Mouse (Mus musculus) heart, postnatal 10 days (tissue): ENCODE measurements around the gene Nmnat1. TPM values are rescaled to one million over a fixed set of nuclear protein-coding genes. Genes with fewer than 3 reads are reported as not detected.
"Not testable (repeated sequence)": the region's sequence is repeated elsewhere in the genome, so short reads cannot be mapped to it uniquely, and the experiment has no call there.

Source experiments
- DNase-seq, 2 experiments: peaks; one replicate each; pipeline ENCODE4 v3.0.0; 2021
- intact Hi-C: fragments of 180-260 bp; cut with DNase I; formaldehyde crosslinking; loops from one replicate; pipeline ENCODE4 v1.15.1; 2025
- total RNA-seq, 2 experiments: library from RNA; stranded (reverse); gene quantifications; 2 replicates each; pipeline ENCODE4 v1.2.3; 2021

Gene Nmnat1
- total RNA-seq, 2 experiments from 2014 or later = 20.0 to 20.5 TPM

DNA sequence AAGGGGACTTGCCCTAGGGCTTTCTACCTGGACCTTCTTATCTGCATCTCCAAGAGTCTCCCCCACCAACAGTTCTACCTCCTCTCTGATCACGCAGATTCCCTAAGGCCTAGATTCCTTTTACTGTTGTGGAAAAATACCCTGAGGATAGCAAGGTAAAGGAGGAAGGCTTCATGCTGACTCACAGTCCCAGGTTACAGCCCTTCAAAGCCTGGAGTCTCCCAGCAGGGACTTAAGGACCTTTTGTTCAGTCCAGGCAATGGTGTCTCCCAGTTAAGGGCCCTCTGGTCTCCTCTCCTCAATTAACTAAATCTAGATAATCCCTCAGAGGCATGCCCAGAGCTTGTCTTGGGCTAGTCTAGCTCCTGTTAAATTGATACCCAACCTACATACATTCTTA is 38.7 kb downstream of the Nmnat1 start:
- no peak for DNase-seq
- intact Hi-C loops = loop anchor here (5.0 kb wide), 1 partner anchor 74 kb away; no protein-coding TSS in a partner anchor

DNA sequence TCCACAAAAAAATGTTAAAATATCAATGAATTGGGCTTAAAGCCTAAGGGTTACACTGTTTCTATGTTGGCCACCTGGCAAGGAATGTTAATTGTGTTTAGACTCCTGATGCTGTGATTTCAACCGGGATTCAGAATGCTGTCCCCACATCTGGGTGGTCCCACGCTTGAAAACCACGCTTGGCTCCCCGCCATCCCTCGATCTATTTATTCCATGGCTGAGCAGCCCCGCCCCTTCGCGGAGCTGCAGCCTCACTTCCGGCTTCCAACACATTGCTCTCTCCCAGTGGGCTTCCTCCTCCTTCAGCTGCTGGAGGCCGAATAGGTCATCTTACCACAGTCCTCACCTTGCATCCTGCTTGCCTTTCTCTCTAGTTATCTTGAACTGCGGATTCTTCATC is 39.1 kb downstream of the Nmnat1 start:
- intact Hi-C loops = loop anchor here (2.0 to 5.0 kb wide), 2 partner anchors 21 to 74 kb away; no protein-coding TSS in a partner anchor

DNA sequence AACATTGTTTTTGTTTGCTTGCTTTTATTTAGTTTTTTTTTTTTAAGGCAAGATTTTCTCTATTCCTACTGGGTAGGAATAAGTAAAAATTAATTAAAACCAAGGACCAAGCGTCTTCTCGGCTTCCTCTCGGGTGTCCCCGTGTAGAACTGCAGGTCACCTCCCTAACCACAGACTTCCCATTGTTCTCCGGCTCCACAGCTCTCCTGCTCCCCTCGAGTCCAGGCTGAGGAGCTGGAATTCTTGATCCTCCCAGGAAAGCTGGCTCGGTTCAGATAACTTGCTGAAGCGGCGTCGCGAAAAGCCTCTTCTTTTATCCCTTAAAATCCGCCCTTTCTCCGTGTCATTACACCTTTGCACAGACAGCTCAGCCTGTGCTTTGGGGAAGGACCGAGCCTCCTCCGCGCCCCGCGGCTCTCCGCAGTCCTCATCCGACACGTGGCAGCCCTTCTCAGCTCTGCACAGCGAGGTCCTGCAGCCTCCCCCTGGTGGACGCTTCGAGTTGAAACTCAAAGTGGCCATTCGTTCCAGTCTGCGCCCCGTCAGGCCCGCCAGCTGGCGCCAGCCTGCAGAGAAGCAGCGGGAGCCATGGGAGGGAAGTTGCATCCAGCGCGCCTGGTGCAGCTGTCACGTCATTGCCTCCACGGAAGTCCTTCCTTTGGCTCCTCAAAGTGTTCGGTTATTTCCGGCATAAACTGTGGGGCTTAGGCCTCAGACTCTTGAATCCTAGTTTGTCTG is 39.9 kb downstream of the Nmnat1 start:
- DNase-seq = peak; percentile 94 to 95
- intact Hi-C loops = loop anchor here (2.0 to 5.0 kb wide), 2 partner anchors 20 to 73 kb away; no protein-coding TSS in a partner anchor

More for the DNA sequence above, 39.1 kb downstream of the Nmnat1 start:
- peak; percentile 56 to 65 for DNase-seq

DNA sequence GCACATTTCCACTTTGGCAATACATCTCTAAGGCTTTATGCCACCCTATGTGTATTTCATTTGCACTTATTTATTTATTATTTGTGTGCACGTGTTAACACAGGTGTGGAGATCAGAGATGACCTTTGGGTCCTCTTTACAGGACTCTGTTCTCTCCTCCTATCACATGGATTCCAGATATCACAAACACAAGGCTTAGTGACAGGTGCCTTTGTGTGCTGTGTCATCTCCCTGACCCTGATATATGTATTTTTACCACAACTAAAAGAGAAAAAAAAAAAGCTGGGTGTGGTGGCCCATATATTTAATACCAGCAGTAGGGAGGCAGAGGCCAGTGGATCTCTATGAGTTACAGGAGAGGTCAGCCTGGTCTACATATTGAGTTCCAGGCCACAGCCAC is 40.5 kb downstream of the Nmnat1 start:
- intact Hi-C loops = loop anchor here (2.0 kb wide), 1 partner anchor 20 kb away; no protein-coding TSS in a partner anchor
- no peak for DNase-seq

DNA sequence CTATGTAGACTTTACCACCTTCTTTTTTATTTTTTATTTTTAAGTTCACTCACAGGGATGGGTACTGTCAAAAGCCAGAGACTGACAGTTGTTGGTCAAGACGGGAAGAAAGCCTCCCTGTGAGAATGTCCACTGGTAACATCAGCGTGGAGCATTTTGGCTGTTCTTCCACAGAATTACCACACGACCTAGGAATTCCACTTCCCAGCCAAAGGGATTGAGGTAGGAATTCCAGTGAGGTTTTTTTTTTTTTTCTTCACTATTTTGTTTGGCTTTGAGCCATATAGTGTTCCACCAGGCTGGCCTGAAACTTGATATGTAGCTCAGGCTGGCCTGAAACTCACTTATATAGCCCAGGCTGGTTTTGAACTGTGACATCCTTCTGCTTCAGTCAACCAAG is 42.6 kb downstream of the Nmnat1 start:
- DNase-seq = peak; percentile 53 to 56
- intact Hi-C loops = no loop called here

DNA sequence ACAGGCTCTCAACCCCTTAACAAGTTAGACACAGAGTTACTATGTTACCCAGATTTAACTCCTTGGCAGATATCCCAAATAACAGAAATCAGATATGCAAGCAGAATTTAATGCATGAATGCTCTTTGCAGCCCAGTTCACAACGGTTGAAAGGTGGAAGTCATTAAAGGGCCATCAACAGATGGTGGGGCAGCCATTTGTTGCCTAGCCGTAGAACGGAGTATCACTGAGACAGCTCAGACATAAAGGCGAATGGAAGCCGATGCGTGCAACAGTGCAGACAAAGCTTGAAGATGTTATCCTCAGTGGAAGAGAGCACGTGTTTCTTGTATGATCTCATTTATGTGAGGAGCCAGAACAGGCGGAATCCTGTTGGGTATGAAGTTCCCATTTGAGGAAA is 44.4 kb downstream of the Nmnat1 start:
- intact Hi-C loops = no loop called here
- no peak for DNase-seq

DNA sequence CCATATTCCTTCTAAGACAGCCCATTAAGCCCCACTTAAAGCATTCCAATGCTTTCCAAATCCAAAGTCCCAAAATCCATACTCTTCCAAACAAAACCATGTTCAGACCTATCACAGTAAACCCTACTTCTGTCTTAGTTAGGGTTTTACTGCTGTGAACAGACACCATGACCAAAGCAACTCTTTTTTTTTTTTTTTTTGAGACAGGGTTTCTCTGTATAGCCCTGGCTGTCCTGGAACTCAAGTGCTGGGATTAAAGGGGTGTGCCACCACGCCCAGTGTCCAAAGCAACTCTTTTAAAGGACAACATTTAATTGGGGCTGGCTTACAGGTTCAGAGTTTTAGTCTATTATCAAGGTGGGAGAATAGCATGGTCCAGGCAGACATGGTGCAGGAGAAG is 53.1 kb downstream of the Nmnat1 start:
- DNase-seq, intact Hi-C loops: not testable (repeated sequence)

DNA sequence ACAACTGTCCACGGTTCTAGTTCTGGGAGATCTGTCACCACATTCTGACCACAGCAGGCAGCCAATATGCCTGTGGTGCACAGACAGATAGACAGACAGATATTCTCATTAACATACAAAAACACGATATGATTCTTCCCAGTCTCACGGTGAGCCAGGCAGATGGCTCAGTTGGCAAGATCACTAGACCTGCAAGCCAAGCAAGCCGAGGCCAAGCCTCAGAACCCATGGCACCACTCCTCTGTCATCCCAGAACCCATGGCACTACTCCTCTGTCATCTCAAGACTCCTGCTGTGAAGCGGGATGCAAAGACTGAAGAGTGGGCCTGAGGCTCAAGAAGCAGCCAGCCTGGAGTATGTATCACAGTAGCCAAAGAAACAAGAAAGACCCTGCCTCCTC is 55.4 kb downstream of the Nmnat1 start:
- DNase-seq = no peak
- intact Hi-C loops = no loop called here

DNA sequence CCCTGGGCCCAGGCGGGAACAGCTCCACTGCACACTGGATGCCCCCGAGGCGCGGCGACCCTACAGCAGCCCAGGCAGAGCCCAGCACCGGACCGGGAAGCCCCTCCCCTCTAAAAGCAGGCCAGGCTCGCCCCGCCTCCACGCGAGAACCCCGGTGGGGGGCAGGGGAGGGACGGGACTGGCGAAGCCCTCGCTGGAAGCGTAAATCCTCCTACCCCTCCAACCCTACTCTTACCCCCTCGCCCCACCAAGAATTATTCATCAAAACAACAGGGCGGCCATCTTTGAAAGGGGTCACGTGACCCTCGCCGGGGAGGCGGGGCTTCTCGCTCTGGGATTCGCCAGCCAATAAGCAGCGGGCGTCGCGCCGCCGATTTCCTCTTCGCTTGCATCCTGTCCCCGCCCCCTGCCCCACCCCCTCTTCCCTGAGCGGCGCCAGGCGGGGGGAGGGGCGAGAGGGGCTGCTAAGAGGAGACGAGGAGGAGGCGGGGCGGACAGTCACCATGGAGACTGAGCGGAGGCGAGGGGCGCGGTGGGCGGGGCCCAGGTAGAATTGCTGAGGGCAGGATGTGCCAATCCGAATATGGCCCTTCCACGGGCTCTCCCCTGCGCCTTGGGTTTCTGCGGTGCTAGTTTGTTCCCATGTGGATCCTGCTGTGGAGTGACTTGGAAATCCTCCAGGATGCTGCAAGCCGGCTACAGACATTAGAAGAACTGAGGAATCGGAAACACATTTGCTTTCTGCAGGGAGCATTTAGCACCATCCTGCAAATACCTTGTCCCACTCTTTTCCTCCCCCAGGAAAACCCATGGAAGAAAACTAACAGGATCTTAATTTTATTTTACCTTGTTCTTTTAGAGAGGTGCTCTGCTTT is 58.4 kb downstream of the Nmnat1 start, which contains the start of gene Ube4b:
Ube4b (minus strand) TSS at position 425 of the 875 bp plus-strand sequence.
- intact Hi-C loops = no loop called here
- peak; percentile 97 for DNase-seq

DNA sequence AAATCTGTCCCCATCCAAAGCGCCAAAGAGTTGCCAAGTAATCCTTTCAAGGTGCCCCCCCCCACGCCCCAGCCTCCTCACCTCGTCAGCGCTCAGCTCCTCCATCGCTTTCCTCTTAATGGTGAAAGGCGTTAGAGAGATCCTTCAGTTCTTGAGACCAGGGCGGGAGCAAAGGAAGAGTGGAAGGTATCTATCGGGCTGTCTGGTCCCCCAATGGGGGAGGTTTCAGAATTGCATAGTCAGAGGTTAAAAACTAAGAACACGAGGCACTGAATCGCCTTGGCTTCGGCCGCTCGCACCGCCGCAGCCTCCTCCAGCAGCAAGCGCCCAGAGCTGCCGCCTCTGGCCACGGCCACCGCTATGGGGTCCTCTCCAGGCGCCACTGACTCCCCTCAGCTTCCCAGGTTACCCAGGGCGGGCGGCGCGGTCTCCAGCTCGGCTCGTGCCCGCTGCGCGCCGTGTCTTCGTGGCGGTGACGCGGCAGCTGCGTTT is 59.2 kb downstream of the Nmnat1 start:
- intact Hi-C loops = loop anchor here (2.0 kb wide), 1 partner anchor 19 kb away; no protein-coding TSS in a partner anchor
- no peak for DNase-seq

DNA sequence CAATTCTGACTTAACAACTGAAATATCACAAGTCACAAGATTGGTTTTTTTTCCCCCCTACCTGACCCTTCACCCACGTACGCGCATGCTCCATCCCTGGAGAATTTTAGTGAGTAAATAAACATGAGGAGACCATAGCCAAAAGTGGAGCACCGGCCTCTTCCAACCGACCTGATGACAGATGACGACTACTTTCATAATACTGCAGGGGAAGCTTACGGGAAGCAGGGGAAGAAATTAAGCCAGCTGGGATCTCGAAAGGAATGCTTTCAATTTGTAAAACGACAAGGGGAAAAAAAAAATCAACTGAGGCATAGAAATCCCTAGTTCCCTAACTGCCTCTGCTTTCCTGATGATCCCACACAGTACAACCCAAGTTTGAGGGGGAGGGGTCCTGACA is 60.2 kb downstream of the Nmnat1 start:
- no peak for DNase-seq
- intact Hi-C loops = loop anchor here (2.0 kb wide), 1 partner anchor 20 kb away; no protein-coding TSS in a partner anchor

DNA sequence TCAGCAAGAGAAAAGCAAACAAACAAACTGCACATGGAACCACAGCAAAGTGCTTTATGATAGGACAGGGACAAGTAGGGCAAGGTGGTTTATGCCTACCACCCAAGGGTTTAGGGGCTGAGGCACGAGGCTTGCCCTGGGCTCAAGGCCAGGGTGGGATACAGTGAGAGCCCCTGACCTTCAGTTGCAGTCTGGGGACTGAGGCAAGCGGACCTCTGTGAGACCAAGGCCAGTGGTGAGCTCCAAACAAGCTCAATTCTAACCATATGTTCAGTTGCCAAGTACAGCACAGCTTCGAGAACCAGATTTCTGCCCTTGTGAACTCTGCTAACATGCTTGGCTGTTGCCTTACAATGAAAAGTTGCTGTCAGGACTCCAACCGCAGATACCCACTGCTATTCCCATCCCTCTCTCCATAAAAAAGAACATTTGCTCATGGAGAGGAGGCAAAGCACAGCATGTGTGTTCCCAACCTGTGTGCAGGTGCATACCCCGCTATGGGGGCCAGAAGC is 67.1 kb downstream of the Nmnat1 start:
- DNase-seq = no peak
- intact Hi-C loops = loop anchor here (5.0 kb wide), 1 partner anchor 64 kb away; no protein-coding TSS in a partner anchor

Other genes starting within 250 kb of the Nmnat1 start
- gene Kif1b, start 177.5 kb downstream of the Nmnat1 start, total RNA-seq = 100 to 1,000 TPM; 146 to 164 TPM
- 10 to 100 TPM; 53.6 to 60.2 TPM for gene Ube4b, start 58.5 kb downstream of the Nmnat1 start, total RNA-seq
- gene Rbp7, start 30.2 kb downstream of the Nmnat1 start, total RNA-seq = 10 to 100 TPM; 35.2 to 76.0 TPM
- gene Tmem274, start 7.8 kb downstream of the Nmnat1 start, total RNA-seq = not detected
- 10 to 100 TPM; 54.9 to 59.9 TPM for gene Lzic, start within 50 bp of the Nmnat1 start, total RNA-seq
- 10 to 100 TPM; 57.2 to 63.7 TPM for gene Ctnnbip1, start 33.0 kb upstream of the Nmnat1 start, total RNA-seq
- 10 to 100 TPM; 84.3 to 88.1 TPM for gene Clstn1, start 101.3 kb upstream of the Nmnat1 start, total RNA-seq
- 1 to 10 TPM; 4.1 to 4.6 TPM for gene Pik3cd, start 217.4 kb upstream of the Nmnat1 start, total RNA-seq